Mouse (Mus musculus) liver, embryonic 14.5 days (tissue): ENCODE measurements around the gene Rab11fip5.

ENCODE experiments used
- CTCF ChIP-seq: IDR thresholded peaks from 2 replicates; pipeline ENCODE4 v1.5.1; 2016; ENCODE audit warnings: antibody characterized with exemption, low read depth, control low read depth
- EP300 ChIP-seq: IDR thresholded peaks from 2 replicates; pipeline ENCODE4 v1.6.1; 2016; ENCODE audit warnings: antibody characterized with exemption, low read depth

DNA sequence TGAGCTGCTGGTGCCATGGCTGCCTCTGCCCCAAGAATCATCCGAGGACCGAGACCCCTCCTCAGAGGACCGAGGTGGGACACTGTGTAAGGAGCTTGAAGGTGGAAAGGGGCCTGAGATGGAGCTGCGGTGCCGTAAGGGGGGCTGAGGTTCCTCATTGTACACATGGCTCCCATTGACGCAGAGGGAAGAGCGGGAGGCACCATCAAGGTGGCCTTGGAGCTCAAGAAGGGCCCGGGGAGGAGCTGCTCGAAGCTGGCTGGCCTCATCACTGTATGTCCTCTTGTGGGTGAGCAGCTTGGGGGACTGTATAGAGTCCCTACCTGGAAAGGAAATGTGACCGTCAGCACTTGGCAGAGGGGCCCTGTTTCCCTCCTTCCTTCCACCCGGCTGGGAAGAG, 26.3 kb downstream of the Rab11fip5 start:
- TF ChIP-seq CTCF (no peak), EP300 (no peak)
